Mouse (Mus musculus): ENCODE results near the gene Mcl1.
A peak's percentile ranks its signal among the peaks of the same experiment; 100 is the strongest.
"Not testable (repeated sequence)": the region's sequence is repeated elsewhere in the genome, so short reads cannot be mapped to it uniquely, and the experiment has no call there.

Mcl1 gene

GRCm38 (mm10) chr3:95651033-95651373 is 7.6 kb upstream of the Mcl1 start:
- no peak for DNase-seq

DNA sequence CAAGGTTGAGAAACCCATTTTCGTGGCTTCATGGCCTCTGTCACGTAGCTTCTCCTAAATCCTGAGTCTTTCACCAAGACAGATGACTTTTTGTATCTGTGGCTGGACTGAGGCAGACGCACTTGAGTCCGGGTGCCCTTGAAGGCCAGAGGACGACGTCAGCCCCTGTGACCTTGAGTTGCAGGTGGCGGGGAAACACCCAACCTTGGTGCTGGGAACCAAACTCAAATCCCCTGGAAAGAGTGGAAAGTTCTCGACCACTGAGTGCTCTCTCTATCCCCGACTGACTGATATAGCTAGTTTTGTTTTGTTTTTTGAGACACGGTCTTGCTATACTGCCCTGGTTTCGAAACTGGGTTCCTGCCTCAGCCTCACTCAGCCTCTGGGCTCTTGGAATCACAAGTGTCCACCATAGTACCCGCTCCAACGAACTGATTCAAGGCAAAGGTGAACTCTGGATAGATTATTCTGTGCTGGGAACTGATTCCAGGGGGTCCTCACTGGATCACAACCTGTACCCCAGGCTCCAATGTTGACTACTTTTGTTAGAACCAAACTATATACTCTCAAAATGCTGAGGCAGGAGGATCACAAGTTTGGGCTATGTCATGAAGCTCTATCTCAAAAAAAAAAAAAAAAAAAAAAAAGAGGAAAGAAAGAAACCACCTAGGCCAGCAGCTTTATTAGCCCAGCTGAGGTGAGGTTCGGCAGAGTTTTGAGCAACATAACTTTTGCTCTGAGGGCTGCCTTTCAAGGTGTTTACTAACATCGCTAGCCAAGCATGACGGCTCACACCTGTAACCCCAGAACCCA is 7.0 kb upstream of the Mcl1 start:
- DNase-seq, result no peak

- DNase-seq, result no peak
These were observed 6.3 kb upstream of the Mcl1 start for GRCm38 (mm10) chr3:95652204-95652811.

- no peak for DNase-seq
These were observed 5.7 kb upstream of the Mcl1 start for GRCm38 (mm10) chr3:95652871-95653270.

GRCm38 (mm10) chr3:95653473-95654034 is 5.0 kb upstream of the Mcl1 start:
- peak; percentile 58 for DNase-seq

GRCm38 (mm10) chr3:95654371-95654770 is 4.2 kb upstream of the Mcl1 start:
- DNase-seq, result not testable (repeated sequence)

DNA sequence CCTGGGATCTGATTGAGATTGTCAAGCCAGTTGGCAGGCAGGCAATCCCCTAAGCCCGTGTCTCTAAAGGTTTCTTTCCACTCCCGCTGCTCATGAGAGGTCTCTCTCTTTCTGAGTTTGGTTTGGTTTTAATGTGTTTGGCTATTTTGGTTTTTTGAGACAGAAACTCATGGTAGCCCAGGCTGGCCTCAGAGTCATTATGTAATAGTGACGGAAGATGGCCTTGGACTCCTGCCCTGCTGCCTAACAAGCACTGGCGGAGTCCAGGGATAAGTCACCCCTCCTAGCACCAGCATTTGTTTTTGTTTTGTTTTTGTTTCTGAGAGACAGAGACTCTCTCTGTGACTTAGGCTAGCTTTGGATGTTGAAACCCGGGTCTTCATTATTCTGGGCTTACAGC is 3.2 kb upstream of the Mcl1 start:
- DNase-seq, result no peak

DNA sequence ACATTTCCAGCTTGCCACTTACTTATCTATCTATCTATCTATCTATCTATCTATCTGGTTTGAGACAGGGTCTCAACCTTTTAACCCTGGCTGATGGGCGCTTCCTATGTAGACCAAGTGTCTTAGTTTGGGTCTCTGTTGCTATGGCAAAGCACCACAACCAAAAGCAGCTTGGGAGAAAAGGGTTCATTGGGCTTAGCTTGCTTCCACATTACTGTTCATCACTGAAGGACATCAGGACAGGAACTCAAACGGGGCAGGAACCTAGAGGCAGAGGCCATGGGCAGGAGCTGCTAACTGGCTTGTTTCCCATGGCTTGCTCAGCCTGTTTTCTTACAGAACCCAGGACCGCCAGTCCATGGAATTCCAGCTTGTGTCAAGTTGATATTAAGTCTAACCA is 1.5 kb upstream of the Mcl1 start:
- no peak for DNase-seq

DNA sequence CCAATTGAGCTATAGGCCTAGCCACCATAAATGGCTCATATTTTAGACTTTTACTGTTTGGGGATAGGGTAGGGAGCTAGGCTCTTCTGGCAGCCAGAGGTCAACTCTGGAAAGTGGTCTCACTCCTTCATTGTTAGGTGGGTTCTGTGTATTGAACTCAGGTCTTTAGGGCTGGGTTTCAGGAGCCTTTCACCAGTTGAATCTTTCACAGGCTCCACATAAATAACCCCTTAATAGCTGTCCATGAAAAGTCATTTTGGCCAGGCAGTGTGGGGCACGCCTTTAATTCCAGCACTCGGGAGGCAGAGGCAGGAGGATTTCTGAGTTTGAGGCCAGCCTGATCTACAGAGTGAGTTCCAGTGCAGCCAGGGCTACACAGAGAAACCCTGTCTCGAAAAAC is 877 bp upstream of the Mcl1 start:
- no peak for DNase-seq

GRCm38 (mm10) chr3:95658868-95659712 is 502 bp downstream of the Mcl1 start:
- peak; percentile 79 for DNase-seq

- DNase-seq, result no peak
These were observed 1.4 kb downstream of the Mcl1 start for GRCm38 (mm10) chr3:95659948-95660347.

GRCm38 (mm10) chr3:95660788-95661478 is 2.3 kb downstream of the Mcl1 start:
- DNase-seq, result no peak

- DNase-seq, result no peak
These were observed 3.5 kb downstream of the Mcl1 start for GRCm38 (mm10) chr3:95661945-95662715.

DNA sequence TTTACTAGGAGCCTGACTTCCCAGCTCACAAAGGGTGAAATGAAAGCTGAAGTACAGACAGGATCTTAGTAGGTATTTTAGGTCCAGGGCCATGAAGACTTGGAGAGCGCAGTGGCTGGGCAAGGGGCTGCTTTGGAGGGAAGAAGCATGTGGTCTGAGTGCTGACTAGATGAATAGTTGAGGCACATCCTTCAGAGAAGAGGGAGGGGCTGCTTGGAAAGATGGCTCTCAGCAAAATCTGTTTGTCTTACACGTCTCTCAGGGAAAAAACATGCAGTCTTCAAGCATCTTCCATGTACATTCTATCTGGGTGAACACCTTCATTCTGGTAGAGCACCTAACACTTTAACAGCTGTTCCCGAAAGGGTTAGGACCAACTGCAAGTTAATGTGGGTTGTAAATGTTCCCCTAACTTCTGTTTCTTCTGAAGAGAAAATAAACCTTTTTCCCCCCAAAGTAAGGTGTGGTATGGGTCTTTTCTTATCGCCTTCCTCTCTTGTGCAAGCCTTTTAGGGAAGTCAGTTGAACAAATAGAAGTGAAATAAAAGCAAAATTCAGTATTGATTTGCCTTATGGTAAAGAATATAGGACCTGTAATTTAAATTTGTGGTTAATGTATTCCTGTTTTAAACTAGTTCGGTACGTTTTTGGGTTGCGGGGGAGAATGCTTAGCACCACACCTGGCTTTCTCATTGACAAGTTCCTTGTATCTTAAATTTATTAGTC is 4.3 kb downstream of the Mcl1 start:
- no peak for DNase-seq

GRCm38 (mm10) chr3:95663486-95663885 is 4.9 kb downstream of the Mcl1 start:
- DNase-seq, result no peak

DNA sequence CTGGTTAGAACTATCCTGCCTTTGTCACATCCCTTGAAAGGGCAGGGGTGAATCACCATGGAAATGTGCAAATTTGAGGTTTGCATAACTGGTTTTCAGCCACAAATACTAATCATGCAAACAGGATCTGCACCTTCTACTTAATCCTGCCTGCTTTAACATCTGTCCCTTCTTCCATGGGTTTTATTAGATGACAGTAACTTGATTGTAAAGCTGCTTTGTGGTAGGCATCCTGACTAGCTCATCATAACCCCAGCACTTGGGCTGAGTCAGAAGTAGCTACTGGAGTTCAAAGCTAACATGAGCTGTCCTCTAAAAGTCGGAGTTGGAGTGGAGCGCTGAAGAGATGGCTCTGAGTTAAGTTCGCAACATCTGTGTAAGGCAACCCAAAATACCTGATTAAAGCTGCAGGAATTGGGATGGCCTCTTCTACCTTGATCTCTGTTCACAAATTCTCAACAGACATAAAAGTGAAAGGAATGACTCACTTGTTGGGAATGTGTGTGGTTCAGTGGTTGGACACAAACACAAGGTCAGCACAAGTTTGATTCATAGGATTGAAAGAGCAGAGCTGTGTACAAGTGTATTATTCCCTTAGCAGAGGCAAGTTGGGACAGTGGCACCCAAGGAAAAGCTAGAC is 5.5 kb downstream of the Mcl1 start:
- DNase-seq, result no peak

GRCm38 (mm10) chr3:95664940-95665352 is 6.4 kb downstream of the Mcl1 start:
- no peak for DNase-seq

GRCm38 (mm10) chr3:95666124-95666844 is 7.7 kb downstream of the Mcl1 start:
- DNase-seq, result peak; percentile 81

GRCm38 (mm10) chr3:95667521-95667920 is 8.9 kb downstream of the Mcl1 start:
- no peak for DNase-seq

DNA sequence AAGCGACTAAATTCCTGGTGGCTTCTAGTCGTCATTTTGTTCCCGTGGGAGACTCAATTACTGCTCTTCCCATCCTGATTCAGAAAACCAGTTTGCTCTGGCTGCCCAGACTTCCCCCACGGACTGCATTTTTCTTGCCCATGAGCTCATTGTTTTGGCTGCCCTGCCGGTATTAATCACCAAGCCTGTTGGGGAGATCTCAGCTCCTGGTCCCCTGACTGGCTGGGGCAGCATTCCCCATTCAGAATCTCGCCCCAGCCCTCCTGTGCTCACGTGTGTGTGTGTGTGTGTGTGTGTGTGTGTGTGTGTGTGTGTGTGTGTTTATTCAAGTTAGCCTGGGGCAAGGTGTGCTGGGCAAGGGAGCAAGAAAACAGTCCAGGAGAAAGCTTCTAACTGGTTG is 9.4 kb downstream of the Mcl1 start:
- peak; percentile 68 for DNase-seq
